Mouse (Mus musculus): ENCODE data around the gene Kmt2e. TPM values are rescaled to one million over a fixed set of nuclear protein-coding genes. Genes with fewer than 3 reads are reported as not detected.

Kmt2e gene
- polyA plus RNA-seq, 1 experiment from 2014 or later: 76.9 TPM

DNA sequence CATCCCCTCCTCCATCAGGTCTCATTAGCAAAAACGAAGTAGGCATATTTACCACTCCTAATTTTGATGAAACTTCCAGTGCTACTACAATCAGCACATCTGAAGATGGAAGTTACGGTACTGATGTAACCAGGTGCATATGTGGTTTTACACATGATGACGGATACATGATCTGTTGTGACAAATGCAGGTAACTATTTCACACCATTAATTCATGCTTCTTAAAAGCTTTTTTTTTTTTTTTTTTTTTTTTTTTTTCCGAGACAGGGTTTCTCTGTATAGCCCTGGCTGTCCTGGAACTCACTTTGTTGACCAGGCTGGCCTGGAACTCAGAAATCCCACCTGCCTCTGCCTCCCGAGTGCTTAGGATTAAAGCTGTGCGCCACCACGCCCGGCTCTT, 30.5 kb downstream of the Kmt2e start:
- 92% methylated on average over 8 of the region's 8 CpGs for WGBS
- ATAC-seq (replicated peaks; ENCODE audit: extremely low read depth, insufficient read depth, low FRiP score): no peak
- H3K4me2 ChIP-seq (ENCODE audit: low read depth, low read length): no peak overlapping the region
- H3K9ac ChIP-seq (ENCODE audit: low read length): no peak overlapping the region
- no peak overlapping the region for H3K4me3 ChIP-seq (ENCODE audit: low read length)
- no peaks in the 10 kb centered on the region for H3K27me3 ChIP-seq (ENCODE audit: control insufficient read depth, insufficient read depth, low read length)
- peaks cover 5% of the 10 kb centered on the region for H3K4me1 ChIP-seq (ENCODE audit: control insufficient read depth, insufficient read depth, low read length)
- no peaks in the 10 kb centered on the region for H3K9me3 ChIP-seq (replicated peaks; ENCODE audit: control insufficient read depth, low read length)
- no peak overlapping the region for H3K27ac ChIP-seq (ENCODE audit: low read length)
- peaks cover 26% of the 10 kb centered on the region for H3K36me3 ChIP-seq (ENCODE audit: control insufficient read depth, insufficient read depth)

- 90% methylated on average over 4 of the region's 4 CpGs for WGBS
Measured at GRCm38 (mm10) chr5:23466546-23466945, 32.3 kb downstream of the Kmt2e start.

GRCm38 (mm10) chr5:23473098-23473873, 39.0 kb downstream of the Kmt2e start:
- no peak overlapping the region for H3K27ac ChIP-seq (ENCODE audit: low read length)
- no peak overlapping the region for H3K9ac ChIP-seq (ENCODE audit: low read length)
- H3K9me3 ChIP-seq (replicated peaks; ENCODE audit: control insufficient read depth, low read length): no peaks in the 10 kb centered on the region
- no peak overlapping the region for H3K4me2 ChIP-seq (ENCODE audit: low read depth, low read length)
- WGBS: 77% methylated on average over 6 of the region's 6 CpGs
- no peak for ATAC-seq (replicated peaks; ENCODE audit: extremely low read depth, insufficient read depth, low FRiP score)
- no peaks in the 10 kb centered on the region for H3K27me3 ChIP-seq (ENCODE audit: control insufficient read depth, insufficient read depth, low read length)
- H3K4me1 ChIP-seq (ENCODE audit: control insufficient read depth, insufficient read depth, low read length): no peaks in the 10 kb centered on the region
- H3K4me3 ChIP-seq (ENCODE audit: low read length): no peak overlapping the region
- H3K36me3 ChIP-seq (ENCODE audit: control insufficient read depth, insufficient read depth): peaks cover 45% of the 10 kb centered on the region

More at GRCm38 (mm10) chr5:23466546-23466945, 32.3 kb downstream of the Kmt2e start:
- Histone ChIP-seq H3K36me3 (ENCODE audit: control insufficient read depth, insufficient read depth) (peaks cover 37% of the 10 kb centered on the region), H3K4me3 (ENCODE audit: low read length) (no peak overlapping the region), H3K4me2 (ENCODE audit: low read depth, low read length) (no peak overlapping the region), H3K9ac (ENCODE audit: low read length) (no peak overlapping the region), H3K9me3 (replicated peaks; ENCODE audit: control insufficient read depth, low read length) (no peaks in the 10 kb centered on the region), H3K27ac (ENCODE audit: low read length) (no peak overlapping the region), H3K27me3 (ENCODE audit: control insufficient read depth, insufficient read depth, low read length) (no peaks in the 10 kb centered on the region), H3K4me1 (ENCODE audit: control insufficient read depth, insufficient read depth, low read length) (peaks cover 3% of the 10 kb centered on the region)
- no peak for ATAC-seq (replicated peaks; ENCODE audit: extremely low read depth, insufficient read depth, low FRiP score)

- Histone ChIP-seq H3K9ac (ENCODE audit: low read length) (no peak overlapping the region), H3K27ac (ENCODE audit: low read length) (no peak overlapping the region), H3K36me3 (ENCODE audit: control insufficient read depth, insufficient read depth) (peaks cover 53% of the 10 kb centered on the region), H3K27me3 (ENCODE audit: control insufficient read depth, insufficient read depth, low read length) (no peaks in the 10 kb centered on the region), H3K4me1 (ENCODE audit: control insufficient read depth, insufficient read depth, low read length) (no peaks in the 10 kb centered on the region), H3K9me3 (replicated peaks; ENCODE audit: control insufficient read depth, low read length) (no peaks in the 10 kb centered on the region), H3K4me2 (ENCODE audit: low read depth, low read length) (no peak overlapping the region), H3K4me3 (ENCODE audit: low read length) (no peak overlapping the region)
- no peak for ATAC-seq (replicated peaks; ENCODE audit: extremely low read depth, insufficient read depth, low FRiP score)
- WGBS: 94% methylated on average over 7 of the region's 7 CpGs
Measured at GRCm38 (mm10) chr5:23483811-23484210, 49.6 kb downstream of the Kmt2e start.

GRCm38 (mm10) chr5:23489231-23489630, 55.0 kb downstream of the Kmt2e start:
- ATAC-seq (replicated peaks; ENCODE audit: extremely low read depth, insufficient read depth, low FRiP score): peak; percentile 58; the same call in 1 of the 2 replicates
- Histone ChIP-seq H3K27me3 (ENCODE audit: control insufficient read depth, insufficient read depth, low read length) (no peaks in the 10 kb centered on the region), H3K36me3 (ENCODE audit: control insufficient read depth, insufficient read depth) (peaks cover 50% of the 10 kb centered on the region), H3K27ac (ENCODE audit: low read length) (peak overlapping the region; percentile 12; the same call in 1 of the 2 replicates), H3K4me2 (ENCODE audit: low read depth, low read length) (no peak overlapping the region), H3K4me3 (ENCODE audit: low read length) (no peak overlapping the region), H3K9me3 (replicated peaks; ENCODE audit: control insufficient read depth, low read length) (no peaks in the 10 kb centered on the region), H3K4me1 (ENCODE audit: control insufficient read depth, insufficient read depth, low read length) (peaks cover 3% of the 10 kb centered on the region; the same call in 1 of the 2 replicates), H3K9ac (ENCODE audit: low read length) (no peak overlapping the region)
- WGBS: 58% methylated on average over 4 of the region's 4 CpGs

GRCm38 (mm10) chr5:23490797-23491196, 56.6 kb downstream of the Kmt2e start:
- Histone ChIP-seq H3K9me3 (replicated peaks; ENCODE audit: control insufficient read depth, low read length) (no peaks in the 10 kb centered on the region), H3K27ac (ENCODE audit: low read length) (no peak overlapping the region), H3K4me2 (ENCODE audit: low read depth, low read length) (no peak overlapping the region), H3K4me3 (ENCODE audit: low read length) (no peak overlapping the region), H3K27me3 (ENCODE audit: control insufficient read depth, insufficient read depth, low read length) (no peaks in the 10 kb centered on the region), H3K36me3 (ENCODE audit: control insufficient read depth, insufficient read depth) (peaks cover 51% of the 10 kb centered on the region), H3K4me1 (ENCODE audit: control insufficient read depth, insufficient read depth, low read length) (peaks cover 3% of the 10 kb centered on the region; the same call in 1 of the 2 replicates), H3K9ac (ENCODE audit: low read length) (no peak overlapping the region)
- ATAC-seq (replicated peaks; ENCODE audit: extremely low read depth, insufficient read depth, low FRiP score): no peak
- 45% methylated on average over 2 of the region's 2 CpGs for WGBS

GRCm38 (mm10) chr5:23496396-23496795, 62.2 kb downstream of the Kmt2e start:
- 79% methylated on average over 3 of the region's 3 CpGs for WGBS
- H3K27me3 ChIP-seq (ENCODE audit: control insufficient read depth, insufficient read depth, low read length): no peaks in the 10 kb centered on the region
- no peak for ATAC-seq (replicated peaks; ENCODE audit: extremely low read depth, insufficient read depth, low FRiP score)
- H3K4me3 ChIP-seq (ENCODE audit: low read length): no peak overlapping the region
- peaks cover 73% of the 10 kb centered on the region for H3K36me3 ChIP-seq (ENCODE audit: control insufficient read depth, insufficient read depth)
- no peak overlapping the region for H3K27ac ChIP-seq (ENCODE audit: low read length)
- H3K4me2 ChIP-seq (ENCODE audit: low read depth, low read length): no peak overlapping the region
- no peak overlapping the region for H3K9ac ChIP-seq (ENCODE audit: low read length)
- peaks cover 2% of the 10 kb centered on the region; the same call in 1 of the 2 replicates for H3K4me1 ChIP-seq (ENCODE audit: control insufficient read depth, insufficient read depth, low read length)
- no peaks in the 10 kb centered on the region for H3K9me3 ChIP-seq (replicated peaks; ENCODE audit: control insufficient read depth, low read length)

DNA sequence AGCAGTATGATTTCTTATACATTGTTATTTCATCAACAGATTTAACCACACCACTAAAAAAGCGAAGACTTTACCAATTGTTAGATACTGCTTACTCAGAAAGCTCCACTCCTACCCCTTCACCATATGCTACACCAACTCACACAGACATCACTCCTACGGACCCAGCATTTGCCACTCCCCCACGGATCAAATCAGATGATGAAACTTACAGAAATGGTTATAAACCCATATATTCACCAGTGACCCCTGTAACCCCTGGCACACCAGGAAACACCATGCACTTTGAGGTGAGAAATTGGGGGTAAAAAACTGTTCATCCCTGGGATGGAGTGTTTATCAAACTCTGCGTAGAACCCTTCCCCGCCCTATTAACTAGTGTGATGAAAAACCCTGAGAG, 62.7 kb downstream of the Kmt2e start:
- ATAC-seq (replicated peaks; ENCODE audit: extremely low read depth, insufficient read depth, low FRiP score): no peak
- WGBS: 88% methylated on average over 5 of the region's 5 CpGs
- Histone ChIP-seq H3K4me1 (ENCODE audit: control insufficient read depth, insufficient read depth, low read length) (peaks cover 4% of the 10 kb centered on the region; the same call in 1 of the 2 replicates), H3K36me3 (ENCODE audit: control insufficient read depth, insufficient read depth) (peaks cover 76% of the 10 kb centered on the region), H3K4me3 (ENCODE audit: low read length) (no peak overlapping the region), H3K27ac (ENCODE audit: low read length) (no peak overlapping the region), H3K27me3 (ENCODE audit: control insufficient read depth, insufficient read depth, low read length) (no peaks in the 10 kb centered on the region), H3K9me3 (replicated peaks; ENCODE audit: control insufficient read depth, low read length) (no peaks in the 10 kb centered on the region), H3K9ac (ENCODE audit: low read length) (no peak overlapping the region), H3K4me2 (ENCODE audit: low read depth, low read length) (no peak overlapping the region)

DNA sequence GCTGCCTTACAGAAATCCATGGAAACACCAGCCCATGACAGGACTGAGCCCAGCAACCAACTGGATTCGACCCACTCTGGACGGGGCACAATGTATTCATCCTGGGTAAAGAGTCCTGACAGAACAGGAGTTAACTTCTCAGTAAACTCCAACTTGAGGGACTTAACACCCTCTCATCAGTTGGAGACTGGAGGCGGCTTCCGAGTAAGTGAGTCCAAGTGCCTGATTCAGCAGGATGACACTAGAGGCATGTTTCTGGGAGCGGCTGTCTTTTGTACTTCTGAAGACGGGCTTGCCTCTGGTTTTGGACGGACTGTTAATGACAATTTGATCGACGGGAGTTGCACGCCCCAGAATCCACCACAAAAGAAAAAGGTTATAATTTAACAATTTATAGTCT, 63.7 kb downstream of the Kmt2e start:
- peaks cover 77% of the 10 kb centered on the region for H3K36me3 ChIP-seq (ENCODE audit: control insufficient read depth, insufficient read depth)
- no peak for ATAC-seq (replicated peaks; ENCODE audit: extremely low read depth, insufficient read depth, low FRiP score)
- WGBS: 85% methylated on average over 10 of the region's 10 CpGs

More for the DNA sequence above, 63.7 kb downstream of the Kmt2e start:
- H3K4me2 ChIP-seq (ENCODE audit: low read depth, low read length): no peak overlapping the region
- H3K27ac ChIP-seq (ENCODE audit: low read length): no peak overlapping the region
- H3K27me3 ChIP-seq (ENCODE audit: control insufficient read depth, insufficient read depth, low read length): no peaks in the 10 kb centered on the region
- no peaks in the 10 kb centered on the region for H3K9me3 ChIP-seq (replicated peaks; ENCODE audit: control insufficient read depth, low read length)
- H3K9ac ChIP-seq (ENCODE audit: low read length): no peak overlapping the region
- no peak overlapping the region for H3K4me3 ChIP-seq (ENCODE audit: low read length)
- peaks cover 4% of the 10 kb centered on the region; the same call in 1 of the 2 replicates for H3K4me1 ChIP-seq (ENCODE audit: control insufficient read depth, insufficient read depth, low read length)

All from heart, embryonic 16.5 days (tissue).